Mouse (Mus musculus): ENCODE results near the gene Ppil2.

The Ppil2 gene

GRCm38 (mm10) chr16:17102630-17103220, 8.3 kb downstream of the Ppil2 start:
- DNase-seq (ENCODE audit: extremely low read depth, low read depth, low spot score), result no peak

DNA sequence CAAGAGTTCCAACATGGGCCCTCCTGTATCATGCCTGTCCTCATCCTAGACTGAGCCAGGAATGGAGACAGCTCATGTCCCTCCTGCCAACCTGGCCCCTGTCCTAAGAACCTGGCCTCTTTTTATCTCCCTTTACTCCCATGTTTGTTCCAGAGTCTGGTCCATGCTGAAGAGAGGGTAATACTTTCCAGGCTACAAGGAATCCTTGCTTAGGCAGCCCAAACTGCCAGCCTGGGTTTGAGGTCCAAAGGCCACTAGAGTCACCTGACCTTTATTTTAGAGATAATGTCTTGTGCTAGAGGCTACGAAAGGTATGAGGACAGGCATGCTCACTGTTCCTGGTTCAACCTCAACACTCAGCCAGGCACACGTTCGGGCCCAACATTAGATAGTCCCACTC, 14.1 kb downstream of the Ppil2 start:
- no peak for DNase-seq (ENCODE audit: extremely low read depth, low read depth, low spot score)

GRCm38 (mm10) chr16:17088346-17088745, 22.7 kb downstream of the Ppil2 start:
- no peak for DNase-seq (ENCODE audit: extremely low read depth, low read depth, low spot score)

DNA sequence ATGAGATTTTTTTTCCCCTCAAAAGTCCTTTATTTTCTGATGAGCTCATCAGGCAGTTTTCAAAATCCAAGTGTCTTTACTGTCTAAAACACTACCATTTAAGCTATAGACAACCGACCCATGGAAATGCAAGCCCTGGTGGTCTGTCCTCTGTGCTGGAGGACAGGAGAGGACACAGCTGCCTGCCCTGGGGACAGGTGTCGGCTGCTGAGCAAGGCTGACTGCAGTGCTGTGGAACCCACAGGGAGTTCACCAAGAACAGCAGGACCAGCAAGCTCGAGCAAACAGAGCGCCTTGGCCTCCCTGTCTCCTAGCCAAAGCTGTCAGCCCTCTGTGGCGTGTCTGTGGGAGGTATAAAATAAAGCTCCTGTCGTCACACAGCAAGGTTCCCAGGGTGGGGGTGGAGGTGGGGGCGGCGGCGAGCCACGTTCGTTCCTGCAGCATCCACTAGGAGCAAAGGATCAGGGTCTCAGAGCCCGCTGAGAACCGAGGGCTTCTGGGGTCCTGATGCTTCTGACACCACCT, 24.3 kb downstream of the Ppil2 start:
- no peak for DNase-seq (ENCODE audit: extremely low read depth, low read depth, low spot score)

DNA sequence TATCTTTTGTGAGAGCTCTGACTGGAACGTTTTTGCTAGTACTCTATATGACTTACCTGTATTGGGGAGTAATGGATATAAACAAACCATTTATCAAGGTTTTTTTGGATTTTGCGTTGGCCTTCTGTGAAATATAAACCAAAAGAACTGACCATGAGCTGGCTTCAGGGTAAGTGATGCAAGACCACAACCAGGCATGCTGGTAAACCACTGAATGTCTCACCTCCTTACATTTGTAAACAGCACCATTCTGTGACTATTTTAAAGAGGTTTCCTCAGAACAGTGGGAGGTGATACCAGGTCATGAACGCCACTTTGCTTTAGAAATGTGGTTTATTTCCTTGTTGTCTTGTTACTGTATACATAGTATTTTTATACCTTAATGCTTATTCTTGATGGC, 24.8 kb downstream of the Ppil2 start:
- DNase-seq (ENCODE audit: extremely low read depth, low read depth, low spot score), result no peak

GRCm38 (mm10) chr16:17085636-17086035, 25.4 kb downstream of the Ppil2 start:
- no peak for DNase-seq (ENCODE audit: extremely low read depth, low read depth, low spot score)

DNA sequence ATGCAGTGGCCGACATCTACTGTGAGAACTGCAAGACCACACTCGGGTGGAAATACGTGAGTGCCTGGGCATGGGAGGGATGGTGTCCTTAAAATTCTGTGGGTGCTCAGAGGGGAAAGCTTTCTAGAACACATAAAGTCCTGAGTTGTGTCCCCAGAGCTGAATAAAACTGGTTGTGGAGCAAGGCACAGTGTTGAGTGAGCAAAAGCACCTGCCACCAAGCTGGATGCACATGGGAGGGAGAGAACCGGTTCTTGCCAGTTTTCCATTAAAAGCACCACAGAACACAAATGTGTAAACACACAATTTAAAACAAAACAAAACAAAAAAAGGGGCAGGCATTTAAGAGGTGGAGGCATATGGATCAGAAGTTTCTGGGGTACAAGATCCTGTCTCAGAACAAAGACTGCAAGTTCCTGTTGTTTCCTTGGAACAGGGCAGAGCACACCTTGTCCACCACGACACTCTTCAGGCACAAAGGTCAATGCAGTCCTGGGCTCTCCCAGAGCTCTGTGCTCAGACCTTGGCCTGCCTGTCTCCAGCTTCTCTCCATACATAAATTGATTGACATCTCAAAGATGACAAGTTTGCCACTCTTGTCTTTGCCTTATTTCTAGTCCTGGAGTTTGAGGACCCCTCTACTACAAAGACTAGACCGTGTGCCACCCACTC, 28.8 kb downstream of the Ppil2 start:
- no peak for DNase-seq (ENCODE audit: extremely low read depth, low read depth, low spot score)

DNA sequence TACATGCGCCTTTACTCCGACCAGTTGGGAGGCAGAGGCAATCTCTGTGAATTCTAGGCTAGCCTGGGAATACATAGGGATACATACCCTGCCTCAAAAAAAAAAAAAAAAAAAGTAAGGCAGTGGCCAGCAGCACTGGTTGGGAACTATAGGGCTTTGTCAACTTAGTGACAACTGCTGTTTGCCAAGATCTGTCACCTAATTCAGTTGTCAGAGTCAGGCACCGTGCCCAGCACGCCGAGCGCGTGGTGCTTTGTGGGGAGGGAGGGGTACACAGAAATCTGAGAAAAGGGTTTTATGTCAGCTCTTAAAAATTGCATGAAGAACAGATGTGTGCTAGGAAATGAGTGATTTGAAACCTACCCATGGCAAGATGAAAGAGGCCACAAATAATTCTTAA, 33.0 kb downstream of the Ppil2 start:
- DNase-seq (ENCODE audit: extremely low read depth, low read depth, low spot score), result no peak

- no peak for DNase-seq (ENCODE audit: extremely low read depth, low read depth, low spot score)
Observed at GRCm38 (mm10) chr16:17076869-17077268, 34.2 kb downstream of the Ppil2 start.

DNA sequence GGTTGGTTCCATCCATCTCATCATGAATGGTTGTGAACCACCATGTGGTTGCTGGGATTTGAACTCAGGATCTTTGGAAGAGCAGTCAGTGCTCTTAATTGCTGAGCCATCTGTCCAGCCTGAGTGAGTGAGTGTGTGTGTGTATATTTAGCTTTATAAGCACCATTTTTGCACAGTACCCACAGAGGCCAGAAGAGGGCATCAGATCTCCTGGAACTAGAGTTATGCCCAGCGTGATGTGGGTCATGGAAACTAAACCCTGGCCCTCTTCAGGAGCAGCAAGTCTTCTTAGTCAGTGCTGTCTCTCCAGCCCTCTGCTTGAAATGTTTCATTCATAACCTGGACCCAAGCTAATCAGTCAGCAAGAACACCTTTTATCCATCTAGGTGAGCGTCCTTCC, 34.8 kb downstream of the Ppil2 start:
- no peak for DNase-seq (ENCODE audit: extremely low read depth, low read depth, low spot score)

DNA sequence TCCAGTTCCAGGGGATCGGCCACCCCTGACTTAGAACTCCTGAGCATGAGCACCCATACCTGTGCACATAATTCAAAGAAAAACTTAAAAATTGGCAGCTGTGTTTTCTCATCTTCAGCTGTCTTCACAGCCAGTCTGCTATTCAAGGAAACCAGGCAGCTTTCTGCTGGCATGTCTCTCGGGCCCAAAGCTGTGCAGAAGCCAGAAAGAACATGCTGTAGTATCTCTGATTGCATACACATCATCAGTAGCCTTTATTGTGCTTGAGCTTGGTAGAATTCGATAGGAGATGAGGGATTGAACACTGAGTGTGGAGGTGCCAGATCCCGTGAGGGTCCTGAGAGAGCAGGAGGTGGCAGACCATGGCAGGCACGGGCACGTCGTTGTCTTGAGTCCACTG, 38.1 kb downstream of the Ppil2 start:
- DNase-seq (ENCODE audit: extremely low read depth, low read depth, low spot score), result no peak

- DNase-seq (ENCODE audit: extremely low read depth, low read depth, low spot score), result no peak
Observed at GRCm38 (mm10) chr16:17070716-17071115, 40.3 kb downstream of the Ppil2 start.

- DNase-seq (ENCODE audit: extremely low read depth, low read depth, low spot score), result no peak
Observed at GRCm38 (mm10) chr16:17069511-17070443, 41.3 kb downstream of the Ppil2 start, which contains the start of gene Ypel1. TSS of gene Ypel1 (plus strand) at chr16:17069696.

GRCm38 (mm10) chr16:17067552-17067951, 43.5 kb downstream of the Ppil2 start:
- no peak for DNase-seq (ENCODE audit: extremely low read depth, low read depth, low spot score)

GRCm38 (mm10) chr16:17062338-17062737, 48.7 kb downstream of the Ppil2 start:
- no peak for DNase-seq (ENCODE audit: extremely low read depth, low read depth, low spot score)

DNA sequence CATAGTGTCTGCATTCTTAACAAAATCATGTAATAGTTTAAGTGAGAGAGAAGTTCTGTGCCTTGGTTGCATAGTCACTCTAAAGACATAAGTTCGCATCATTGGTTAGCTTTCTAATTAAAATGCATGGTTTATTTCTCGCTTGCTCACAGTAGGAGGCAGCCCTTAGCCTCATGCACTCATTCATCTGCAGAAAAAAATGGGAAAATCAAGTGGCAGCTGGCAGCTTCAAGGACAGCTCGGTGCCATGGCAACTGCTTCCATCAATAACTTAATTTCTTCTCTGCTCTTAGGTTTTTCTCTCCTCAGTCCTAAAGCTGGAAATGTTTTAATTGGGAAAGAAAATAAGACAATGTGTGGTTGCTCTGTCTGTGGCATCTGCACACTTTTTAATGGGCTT, 55.5 kb downstream of the Ppil2 start:
- no peak for DNase-seq (ENCODE audit: extremely low read depth, low read depth, low spot score)

- DNase-seq (ENCODE audit: extremely low read depth, low read depth, low spot score), result no peak
Observed at GRCm38 (mm10) chr16:17053903-17054302, 57.2 kb downstream of the Ppil2 start.

DNA sequence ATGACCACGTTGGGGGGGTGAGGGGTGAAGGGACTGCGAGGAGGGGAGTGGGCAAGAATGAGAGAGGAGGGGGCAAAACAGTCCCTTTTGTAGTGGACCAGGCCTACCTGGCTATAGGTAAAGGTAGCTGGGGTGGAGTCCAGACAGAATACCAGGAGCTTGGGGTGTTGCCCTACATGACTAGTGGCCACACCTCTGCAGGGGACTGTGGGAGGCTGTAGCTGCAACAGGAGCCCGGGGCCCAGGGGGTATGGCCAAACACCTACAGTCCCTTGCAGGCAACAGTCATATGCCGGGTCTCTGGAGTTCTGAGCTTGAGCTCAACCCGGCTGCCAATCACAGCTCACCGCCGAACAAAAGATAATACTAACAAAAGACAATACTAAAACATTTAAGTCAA, 59.0 kb downstream of the Ppil2 start:
- DNase-seq (ENCODE audit: extremely low read depth, low read depth, low spot score), result no peak

GRCm38 (mm10) chr16:17049886-17050285, 61.2 kb downstream of the Ppil2 start:
- no peak for DNase-seq (ENCODE audit: extremely low read depth, low read depth, low spot score)

DNA sequence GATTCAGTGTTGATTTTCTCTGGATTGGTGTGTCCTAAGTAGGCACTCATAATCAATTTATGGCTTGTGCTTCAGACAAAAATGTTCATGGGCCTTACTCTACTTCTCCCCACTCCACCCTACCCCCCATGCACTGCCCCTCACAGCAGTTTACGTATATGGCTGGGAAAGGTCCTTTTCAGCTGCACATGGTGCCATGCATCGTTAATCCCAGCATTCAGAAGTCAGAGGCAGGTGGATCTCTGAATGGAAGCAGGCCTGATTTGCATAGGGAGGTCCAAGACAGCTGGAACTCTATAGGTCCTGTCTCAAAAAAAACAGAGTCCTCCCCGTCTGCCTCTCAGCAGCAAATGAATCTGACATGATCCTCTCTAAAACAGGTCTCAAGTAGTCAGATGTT, 65.8 kb downstream of the Ppil2 start:
- DNase-seq (ENCODE audit: extremely low read depth, low read depth, low spot score), result no peak

DNA sequence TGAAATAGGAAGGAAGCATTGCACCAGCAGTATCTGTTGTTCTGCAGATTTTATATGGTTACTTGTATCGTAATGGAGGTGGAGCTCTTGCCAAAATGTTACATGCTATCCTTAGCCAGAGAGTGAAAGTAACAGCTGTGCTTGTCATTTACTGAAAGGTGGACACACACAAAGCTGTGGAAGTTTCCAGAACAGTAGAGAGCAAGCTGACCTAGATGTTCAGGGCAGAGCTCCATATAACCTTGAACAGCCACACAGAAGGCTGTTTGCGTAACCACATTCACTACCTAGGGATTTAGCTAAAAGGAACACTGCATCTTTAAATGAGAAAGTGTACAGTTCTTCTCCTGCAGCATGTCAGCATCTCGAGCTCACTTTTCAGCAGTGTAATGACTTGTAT, 66.7 kb downstream of the Ppil2 start:
- DNase-seq (ENCODE audit: extremely low read depth, low read depth, low spot score), result no peak

GRCm38 (mm10) chr16:17041417-17041816, 69.6 kb downstream of the Ppil2 start:
- DNase-seq (ENCODE audit: extremely low read depth, low read depth, low spot score), result no peak
